Mouse (Mus musculus): ENCODE measurements around the gene Ubl3.

- TF ChIP-seq CTCF (IDR thresholded peaks at IDR 0.05; ENCODE audit: extremely low read depth, insufficient read depth, insufficient read length, insufficient replicate concordance) (no peak), POLR2A (IDR thresholded peaks at IDR 0.05; ENCODE audit: low read depth, low read length) (no peak)
These were observed 88.1 kb downstream of the Ubl3 start for GRCm38 (mm10) chr5:148464489-148464888.
